Mouse (Mus musculus) stomach, adult 2 months (tissue): ENCODE measurements around the gene Cdh9. TPM values are rescaled to one million over a fixed set of nuclear protein-coding genes. Genes with fewer than 3 reads are reported as not detected.

Experiments used
- polyA plus RNA-seq: library from polyadenylated mRNA; depleted of rRNA; stranded (reverse); fragments of >200 nt; gene quantifications from 2 replicates; pipeline ENCODE4 v1.2.3, GENCODE M21; 2012; rRNA removed

Gene Cdh9
- polyA plus RNA-seq = not detected in 2 replicates

GRCm38 (mm10) chr15:16728470-16729011, at the start of gene Cdh9:
Gene Cdh9, plus strand, starts transcription at chr15:16728756.

